Mouse (Mus musculus): ENCODE measurements around the gene Hsbp1. TPM values are rescaled to one million over a fixed set of nuclear protein-coding genes. Genes with fewer than 3 reads are reported as not detected.
A peak's percentile ranks its signal among the peaks of the same experiment; 100 is the strongest.

Hsbp1 gene
- polyA plus RNA-seq, 1 experiment from 2014 or later = 101 TPM

- H3K4me3 ChIP-seq (ENCODE audit: low read depth, low read length) = peak within 1 kb of the TSS; percentile 70
- no peaks in the 10 kb centered on the region for H3K9me3 ChIP-seq (ENCODE audit: low read length)
- peak within 1 kb of the TSS; percentile 93 for H3K9ac ChIP-seq (replicated peaks)
- peak; percentile 87 for ATAC-seq
- TF ChIP-seq CTCF (IDR thresholded peaks at IDR 0.05; ENCODE audit: low read depth) (no peak), EP300 (IDR thresholded peaks at IDR 0.05; ENCODE audit: low read depth) (peak; percentile 73)
- 2% methylated on average over 43 of the region's 44 CpGs for WGBS (ENCODE audit: insufficient replicate concordance)
- peak; percentile 94 for DNase-seq
- H3K36me3 ChIP-seq (replicated peaks; ENCODE audit: insufficient read depth, low read length) = no peaks in the 10 kb centered on the region
- H3K27me3 ChIP-seq (ENCODE audit: insufficient read depth, low read length) = no peaks in the 10 kb centered on the region
- H3K4me2 ChIP-seq (ENCODE audit: low read depth, low read length) = peak within 1 kb of the TSS; percentile 97
- peak within 1 kb of the TSS; percentile 92 for H3K27ac ChIP-seq (ENCODE audit: low read depth)
- peaks cover 19% of the 10 kb centered on the region for H3K4me1 ChIP-seq (ENCODE audit: insufficient read depth)
Observed at GRCm38 (mm10) chr8:119394524-119395026, 50.3 kb downstream of the Hsbp1 start, which contains the start of gene Mlycd. Gene Mlycd (plus strand): TSS chr8:119394878.

- Histone ChIP-seq H3K4me3 (ENCODE audit: low read depth, low read length) (peak overlapping the region; percentile 70), H3K4me2 (ENCODE audit: low read depth, low read length) (peak overlapping the region; percentile 97), H3K4me1 (ENCODE audit: insufficient read depth) (peaks cover 19% of the 10 kb centered on the region), H3K27me3 (ENCODE audit: insufficient read depth, low read length) (no peaks in the 10 kb centered on the region), H3K36me3 (replicated peaks; ENCODE audit: insufficient read depth, low read length) (no peaks in the 10 kb centered on the region), H3K9ac (replicated peaks) (peak overlapping the region; percentile 93), H3K27ac (ENCODE audit: low read depth) (peak overlapping the region; percentile 92), H3K9me3 (ENCODE audit: low read length) (no peaks in the 10 kb centered on the region)
- 9% methylated on average over 64 of the region's 83 CpGs for WGBS (ENCODE audit: insufficient replicate concordance)
- ATAC-seq (peak; percentile 30), DNase-seq (peak; percentile 54)
- TF ChIP-seq CTCF (IDR thresholded peaks at IDR 0.05; ENCODE audit: low read depth) = no peak
- TF ChIP-seq EP300 (IDR thresholded peaks at IDR 0.05; ENCODE audit: low read depth) = no peak
Observed at GRCm38 (mm10) chr8:119395072-119395950, 51.0 kb downstream of the Hsbp1 start.

Other genes starting within 250 kb of the Hsbp1 start
- gene Mlycd, start 50.4 kb downstream of the Hsbp1 start, polyA plus RNA-seq (2015; fragmentation: Nextera tagmentation; extraction: Ambion mirVana) = 37.0 and 44.4 TPM in 2 replicates
- 138 and 168 TPM in 2 replicates for gene Osgin1, start 89.6 kb downstream of the Hsbp1 start, polyA plus RNA-seq (2015; fragmentation: Nextera tagmentation; extraction: Ambion mirVana)
- 0.14 TPM in 1 of 2 replicates, not detected in the other for gene Necab2, start 102.2 kb downstream of the Hsbp1 start, polyA plus RNA-seq (2015; fragmentation: Nextera tagmentation; extraction: Ambion mirVana)
- not detected in 2 replicates for gene Slc38a8, start 157.2 kb downstream of the Hsbp1 start, polyA plus RNA-seq (2015; fragmentation: Nextera tagmentation; extraction: Ambion mirVana)
- gene Mbtps1, start 214.2 kb downstream of the Hsbp1 start, polyA plus RNA-seq (2015; fragmentation: Nextera tagmentation; extraction: Ambion mirVana) = 17.3 and 20.1 TPM in 2 replicates
- gene Hsdl1, start 230.7 kb downstream of the Hsbp1 start, polyA plus RNA-seq (2015; fragmentation: Nextera tagmentation; extraction: Ambion mirVana) = 11.7 and 12.5 TPM in 2 replicates
- gene Dnaaf1, start 230.7 kb downstream of the Hsbp1 start, polyA plus RNA-seq (2015; fragmentation: Nextera tagmentation; extraction: Ambion mirVana) = 0.07 TPM in 1 of 2 replicates, not detected in the other